Mouse (Mus musculus) CH12.LX (cell line): ENCODE data around the gene Fes. TPM values are rescaled to one million over a fixed set of nuclear protein-coding genes. Genes with fewer than 3 reads are reported as not detected.

ENCODE experiments used
- DNase-seq: peaks from one replicate; pipeline ENCODE4 v3.0.0-alpha.2; 2013; ENCODE audit errors: extremely low read depth
- H3K27ac ChIP-seq: 2 replicates; pipeline ENCODE4 v1.5.1; 2012; ENCODE audit warnings: low read depth, mild to moderate bottlenecking, control low read depth, moderate library complexity; ENCODE audit not compliant: insufficient read depth
- H3K27me3 ChIP-seq: replicated peaks from 2 replicates; pipeline ENCODE3; 2012; ENCODE audit warnings: inconsistent platforms
- H3K36me3 ChIP-seq, 2 experiments: replicated peaks in 1 of 2; 2 replicates each; pipeline versions ENCODE3 to v1.6.1; 2012; ENCODE audit warnings: inconsistent platforms in 1 of 2, low read length in 1 of 2, mild to moderate bottlenecking in 1 of 2, mixed read lengths in 1 of 2, moderate library complexity in 1 of 2; ENCODE audit not compliant: control insufficient read depth in 1 of 2, insufficient read depth in 1 of 2
- H3K4me1 ChIP-seq, 2 experiments: 2 replicates each; pipeline ENCODE4 v1.6.1; 2012; ENCODE audit warnings: inconsistent platforms in 1 of 2, moderate library complexity in 1 of 2; ENCODE audit not compliant: insufficient read depth in 2 of 2, control insufficient read depth in 1 of 2
- H3K4me2 ChIP-seq: 2 replicates; pipeline ENCODE4 v1.6.1; 2012; ENCODE audit warnings: low read depth, mild to moderate bottlenecking, control low read depth; ENCODE audit not compliant: poor library complexity, insufficient read depth, severe bottlenecking
- H3K4me3 ChIP-seq, 3 experiments: fragments of 150-350 bp in 1 of 3; sonication (generic) in 1 of 3; replicated peaks in 1 of 3; 2 replicates each; pipeline versions ENCODE3 to v1.5.1; 2011 to 2012; ENCODE audit warnings: low read depth in 2 of 3, low read length in 2 of 3, mild to moderate bottlenecking in 2 of 3, moderate library complexity in 2 of 3, control low read depth in 1 of 3, improper control_type of control experiment in 1 of 3, inconsistent platforms in 1 of 3, mixed read lengths in 1 of 3; ENCODE audit not compliant: poor library complexity in 1 of 3
- H3K79me2 ChIP-seq: replicated peaks from 2 replicates; pipeline ENCODE4 v1.6.1; 2012; ENCODE audit warnings: mild to moderate bottlenecking, moderate library complexity; ENCODE audit not compliant: control insufficient read depth, poor library complexity, insufficient read depth, severe bottlenecking; ENCODE audit errors: extremely low read depth
- H3K9ac ChIP-seq: 2 replicates; pipeline ENCODE4 v1.6.1; 2012; ENCODE audit warnings: low read depth, mild to moderate bottlenecking, control low read depth, moderate library complexity; ENCODE audit not compliant: insufficient read depth
- H3K9me3 ChIP-seq: replicated peaks from 2 replicates; pipeline ENCODE3; 2012; ENCODE audit warnings: low read length, inconsistent platforms, mixed read lengths
- CHD1 ChIP-seq: IDR thresholded peaks from 2 replicates; pipeline ENCODE4 v1.6.1; 2012; ENCODE audit warnings: low read depth, low read length, improper control_type of control experiment, inconsistent platforms
- E2F4 ChIP-seq: IDR thresholded peaks from 2 replicates; pipeline ENCODE4 v1.6.1; 2011; ENCODE audit warnings: low read depth, low read length, improper control_type of control experiment; ENCODE audit not compliant: insufficient replicate concordance
- IRF4 ChIP-seq: IDR thresholded peaks from 2 replicates; pipeline ENCODE4 v1.6.1; 2014; ENCODE audit warnings: low read depth, mild to moderate bottlenecking, inconsistent platforms, low read length, improper control_type of control experiment
- JUN ChIP-seq: IDR thresholded peaks from 2 replicates; pipeline ENCODE4 v1.6.1; 2011; ENCODE audit warnings: low read depth, mild to moderate bottlenecking, low read length, improper control_type of control experiment, moderate library complexity; ENCODE audit not compliant: insufficient read depth
- JUND ChIP-seq: conservative IDR thresholded peaks from 2 replicates; pipeline ENCODE4 v1.6.1; 2011; ENCODE audit warnings: low read depth, low read length, improper control_type of control experiment
- KAT2A ChIP-seq: IDR thresholded peaks from 2 replicates; pipeline ENCODE4 v1.6.1; 2012; ENCODE audit warnings: low read length, improper control_type of control experiment, inconsistent platforms; ENCODE audit not compliant: insufficient replicate concordance
- MYC ChIP-seq: IDR thresholded peaks from 2 replicates; pipeline ENCODE4 v1.6.1; 2011; ENCODE audit warnings: low read depth, mild to moderate bottlenecking, improper control_type of control experiment, low read length
- POLR2A ChIP-seq: IDR thresholded peaks from 2 replicates; pipeline ENCODE4 v1.6.1; 2011; ENCODE audit warnings: low read depth, mild to moderate bottlenecking, improper control_type of control experiment, low read length
- POLR2AphosphoS2 ChIP-seq: IDR thresholded peaks from 2 replicates; pipeline ENCODE4 v1.6.1; 2011; ENCODE audit warnings: low read depth, low read length, improper control_type of control experiment
- RCOR1 ChIP-seq: conservative IDR thresholded peaks from 2 replicates; pipeline ENCODE4 v1.6.1; 2012; ENCODE audit warnings: low read depth, mild to moderate bottlenecking, inconsistent platforms, low read length, improper control_type of control experiment
- SMC3 ChIP-seq: IDR thresholded peaks from 2 replicates; pipeline ENCODE4 v1.6.1; 2011; ENCODE audit warnings: low read depth, low read length, improper control_type of control experiment
- TCF12 ChIP-seq: IDR thresholded peaks from 2 replicates; pipeline ENCODE4 v1.6.1; 2014; ENCODE audit warnings: low read depth, mild to moderate bottlenecking, inconsistent platforms, low read length, improper control_type of control experiment
- UBTF ChIP-seq: IDR thresholded peaks from 2 replicates; pipeline ENCODE4 v1.6.1; 2012; ENCODE audit warnings: low read depth, mild to moderate bottlenecking, inconsistent platforms, low read length, improper control_type of control experiment, moderate library complexity
- USF1 ChIP-seq: IDR thresholded peaks from 2 replicates; pipeline ENCODE4 v1.6.1; 2014; ENCODE audit warnings: low read depth, mild to moderate bottlenecking, inconsistent platforms, low read length, improper control_type of control experiment
- dilution Hi-C: fragments of 300-500 bp; cut with MboI; formaldehyde crosslinking; loops from 2 replicates; pipeline ENCODE4 v1.14.3; 2020; ENCODE audit warnings: low sequenced_read_pairs; ENCODE audit not compliant: extremely low pct_unique_long_range_greater_than_20kb, extremely low pct_ligation_motif_present
- in situ Hi-C: fragments of 300-500 bp; cut with MboI; formaldehyde crosslinking; loops from 3 replicates; pipeline ENCODE4 v1.14.3; 2019; ENCODE audit warnings: low sequenced_read_pairs, low pct_ligation_motif_present, low pct_unique_long_range_greater_than_20kb, mixed read lengths
- polyA plus RNA-seq: library from polyadenylated mRNA; unstranded; fragments of >175 nt; gene quantifications from 2 replicates; pipeline ENCODE4 v1.2.1, GENCODE M21; 2012; ENCODE audit warnings: low read depth; ENCODE audit not compliant: insufficient read length
- total RNA-seq, 2 experiments: library from RNA; depleted of rRNA; stranded (reverse); fragments of 300-350 nt in 1 of 2; fragments of >200 nt in 1 of 2; gene quantifications; 2 replicates each; pipeline ENCODE4 v1.2.3; 2012 to 2014

Fes gene
- total and polyA plus RNA-seq, 3 experiments: 4.3 to 11.7 (median 9.8) TPM

- TF ChIP-seq MYC (peak; percentile 66; the same call in 1 of the 2 replicates), JUN (peak; percentile 86), POLR2A (peak; percentile 17; the same call in 1 of the 2 replicates), POLR2AphosphoS2 (0 out of 2 replicates have a peak, but pooled peaks have one; percentile 36), JUND (peak; percentile 90), E2F4 (no peak)
Measured at GRCm38 (mm10) chr7:80404101-80404894, 16.6 kb upstream of the Fes start (continued).

- Histone ChIP-seq H3K9ac (peak overlapping the region; percentile 99), H3K4me2 (peak overlapping the region; percentile 60), H3K36me3 (peaks cover 0 to 4% of the 10 kb centered on the region in 2 experiments), H3K4me1 (peaks cover 21 to 59% of the 10 kb centered on the region in 2 experiments), H3K9me3 (no peaks in the 10 kb centered on the region), H3K4me3 (peak overlapping the region; percentile 1 to 83 (median 56)), H3K79me2 (peaks cover 24% of the 10 kb centered on the region), H3K27ac (peak overlapping the region; percentile 21; the same call in 1 of the 2 replicates), H3K27me3 (no peaks in the 10 kb centered on the region)
- TF ChIP-seq IRF4: no peak
- peak; percentile 72; the same call in 1 of the 2 replicates for TF ChIP-seq UBTF
- in situ Hi-C loops: no loop called here
- dilution Hi-C loops: no loop called here
- DNase-seq: no peak
Measured at GRCm38 (mm10) chr7:80403551-80403950, 15.8 kb upstream of the Fes start.

DNA sequence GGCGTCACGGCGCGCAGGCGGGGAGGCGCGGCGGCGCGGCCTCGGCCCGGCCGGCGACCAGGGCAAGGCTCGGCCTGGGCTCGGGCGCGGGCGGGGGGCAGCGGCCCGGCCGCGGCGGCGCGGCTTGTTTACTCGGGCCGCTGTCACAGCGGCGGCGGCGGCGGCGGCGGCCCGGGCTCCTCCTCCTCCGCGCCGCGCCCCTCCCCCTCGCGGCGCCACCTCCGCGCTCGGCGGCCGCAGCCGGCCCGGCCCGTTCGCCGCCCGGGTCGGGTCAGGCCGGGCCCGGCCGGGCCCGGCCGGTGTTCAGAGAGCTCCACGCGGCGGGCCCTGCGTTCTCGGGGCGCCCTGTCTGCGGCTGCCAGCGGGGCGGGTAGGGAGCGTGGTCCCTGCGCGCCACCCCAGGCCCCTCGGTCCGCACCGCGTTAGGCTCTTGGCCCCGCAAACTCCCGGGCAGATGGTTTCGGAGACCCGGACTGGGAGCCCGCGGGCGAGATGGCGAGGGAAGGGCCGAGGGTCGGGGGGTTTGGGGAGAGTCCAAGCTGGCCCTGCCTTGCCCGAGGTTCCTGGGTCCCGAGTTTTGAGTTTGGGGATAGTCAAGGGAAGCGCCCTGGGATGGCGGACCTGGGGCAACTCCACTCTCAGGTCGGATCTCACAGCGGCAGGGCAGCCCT, 15.0 kb upstream of the Fes start:
- H3K4me1 ChIP-seq: peaks cover 21 to 63% of the 10 kb centered on the region in 2 experiments
- no peaks in the 10 kb centered on the region for H3K9me3 ChIP-seq
- TF ChIP-seq KAT2A: no peak
- TF ChIP-seq SMC3: no peak
- no peak for TF ChIP-seq IRF4
- no peak for TF ChIP-seq E2F4
- TF ChIP-seq POLR2A: peak; percentile 60; the same call in 1 of the 2 replicates
- TF ChIP-seq TCF12: peak; percentile 34; the same call in 1 of the 2 replicates
- no peak for TF ChIP-seq RCOR1
- TF ChIP-seq USF1: no peak
- no peak for TF ChIP-seq CHD1
- DNase-seq: no peak
- peak overlapping the region; percentile 99 for H3K9ac ChIP-seq
- dilution Hi-C loops (no loop called here), in situ Hi-C loops (no loop called here)
- H3K4me3 ChIP-seq: peak overlapping the region; percentile 56 to 83 (median 74)
- H3K27me3 ChIP-seq: no peaks in the 10 kb centered on the region
- H3K27ac ChIP-seq: peak overlapping the region; percentile 10; the same call in 1 of the 2 replicates
- H3K36me3 ChIP-seq: peaks cover 2 to 12% of the 10 kb centered on the region in 2 experiments
- peak overlapping the region; percentile 60 for H3K4me2 ChIP-seq
- H3K79me2 ChIP-seq: peaks cover 24% of the 10 kb centered on the region
